In the genomic region with DNA sequence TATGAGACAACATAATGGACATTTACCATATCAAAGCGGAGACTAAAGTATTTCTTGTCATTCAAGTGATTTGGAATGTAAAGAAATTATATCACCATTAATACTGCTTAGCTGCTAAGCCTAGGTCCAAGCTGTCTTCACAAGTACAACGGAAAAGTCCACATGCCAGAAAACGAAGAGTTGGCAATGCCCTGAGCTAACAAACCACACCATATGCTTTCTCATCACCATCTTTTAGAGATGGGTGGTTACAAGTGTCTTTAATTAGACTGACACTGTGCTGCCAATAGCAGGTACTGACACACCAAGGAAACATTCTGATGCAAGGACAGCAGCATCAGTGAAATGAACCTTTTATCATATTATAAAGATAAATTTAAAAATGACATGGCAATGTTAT, we compare ENCODE assay signal across 11 mouse cellular contexts.
"Had no signal": no experiment of that assay in that cellular context is flagged by ENCODE, and none has a peak within 500 bp of the region (broad histone marks: within the 10 kb centered on the region; RNA-seq: fewer than 3 reads in every experiment).

No protein-coding gene starts in this region.

- H3K9me3 ChIP-seq: limb, embryonic 13.5 days; midbrain, embryonic 13.5 days had no signal

- H3K27me3 ChIP-seq: limb, embryonic 13.5 days; midbrain, embryonic 13.5 days had no signal

- ATAC-seq: midbrain, embryonic 13.5 days had no signal

- H3K4me3 ChIP-seq: limb, embryonic 13.5 days; midbrain, embryonic 13.5 days had no signal

- H3K9ac ChIP-seq: limb, embryonic 13.5 days; liver, embryonic 14.5 days; midbrain, embryonic 13.5 days had no signal

- H3K4me2 ChIP-seq: limb, embryonic 13.5 days; midbrain, embryonic 13.5 days had no signal

- H3K36me3 ChIP-seq: limb, embryonic 13.5 days; midbrain, embryonic 13.5 days had no signal

- DNase-seq: kidney, postnatal 10 days; kidney, postnatal 4 days; left cerebral cortex, postnatal 4 days; lung, adult 18-20 months; right cerebral cortex, adult 18-20 months; thymus, adult 18-20 months; thymus, postnatal 25 days had no signal

- H3K4me1 ChIP-seq: limb, embryonic 13.5 days; midbrain, embryonic 13.5 days had no signal

- H3K27ac ChIP-seq: limb, embryonic 13.5 days; liver, embryonic 14.5 days; midbrain, embryonic 13.5 days; stomach, postnatal 0 days had no signal
